Mouse (Mus musculus) limb, embryonic 13.5 days (tissue): ENCODE measurements at regions not wholly inside any gene's neighbourhood (a gene's known extent, or its start where the extent isn't known, plus 50 kb on each side); places are given as distances from the start of the nearest gene placed in this dataset.

ENCODE experiments used
- ATAC-seq: fragments of 200-750 bp; cut with Nextera tagmentation; 2 replicates; pipeline ENCODE4 v1.8.0; 2017; ENCODE audit warnings: low read depth, moderate number of reproducible peaks, moderate TSS enrichment; ENCODE audit not compliant: low FRiP score
- H3K27ac ChIP-seq: fragments of 300-500 bp; sonication (generic); 2 replicates; pipeline ENCODE4 v1.5.1; 2015; ENCODE audit warnings: inconsistent platforms, mild to moderate bottlenecking, moderate library complexity
- H3K27me3 ChIP-seq: fragments of 300-500 bp; sonication (generic); 2 replicates; pipeline ENCODE4 v1.6.1; 2015; ENCODE audit warnings: mild to moderate bottlenecking, inconsistent platforms
- H3K36me3 ChIP-seq: fragments of 300-500 bp; sonication (generic); 2 replicates; pipeline ENCODE4 v1.6.1; 2015; ENCODE audit warnings: inconsistent platforms, mild to moderate bottlenecking, moderate library complexity
- H3K4me1 ChIP-seq: fragments of 300-500 bp; sonication (generic); 2 replicates; pipeline ENCODE4 v1.6.1; 2015; ENCODE audit warnings: inconsistent platforms
- H3K4me2 ChIP-seq: fragments of 300-500 bp; sonication (generic); replicated peaks from 2 replicates; pipeline ENCODE4 v1.6.1; 2015; ENCODE audit warnings: inconsistent platforms, mild to moderate bottlenecking, moderate library complexity
- H3K4me3 ChIP-seq: fragments of 300-500 bp; sonication (generic); 2 replicates; pipeline ENCODE4 v1.5.1; 2015; ENCODE audit warnings: moderate library complexity, mild to moderate bottlenecking, inconsistent platforms
- H3K9ac ChIP-seq: fragments of 300-500 bp; sonication (generic); 2 replicates; pipeline ENCODE4 v1.6.1; 2015; ENCODE audit warnings: mild to moderate bottlenecking, inconsistent platforms
- H3K9me3 ChIP-seq: fragments of 300-500 bp; sonication (generic); 2 replicates; pipeline ENCODE4 v1.6.1; 2016; ENCODE audit warnings: inconsistent platforms
- WGBS: fragments of 180-500 bp; shearing (Covaris S2); methylation state at CpG from one replicate; pipeline ENCODE4 v1.1.7; 2015; 5-methylcytosine and 5-hydroxymethylcytosine counted together

GRCm38 (mm10) chr2:169445877-169446276 is 141.7 kb downstream of the Gm11011 start:
- no peaks in the 10 kb centered on the region for H3K36me3 ChIP-seq
- H3K4me1 ChIP-seq, result no peaks in the 10 kb centered on the region
- H3K9me3 ChIP-seq, result 0 out of 2 replicates have a peak, but pooled peaks cover 5% of the 10 kb centered on the region
- no peak overlapping the region for H3K4me2 ChIP-seq
- H3K4me3 ChIP-seq, result no peak overlapping the region
- H3K27me3 ChIP-seq, result no peaks in the 10 kb centered on the region
- H3K27ac ChIP-seq, result no peak overlapping the region
- H3K9ac ChIP-seq, result no peak overlapping the region
- ATAC-seq, result no peak
- 90% methylated on average over 5 of the region's 5 CpGs for WGBS

DNA sequence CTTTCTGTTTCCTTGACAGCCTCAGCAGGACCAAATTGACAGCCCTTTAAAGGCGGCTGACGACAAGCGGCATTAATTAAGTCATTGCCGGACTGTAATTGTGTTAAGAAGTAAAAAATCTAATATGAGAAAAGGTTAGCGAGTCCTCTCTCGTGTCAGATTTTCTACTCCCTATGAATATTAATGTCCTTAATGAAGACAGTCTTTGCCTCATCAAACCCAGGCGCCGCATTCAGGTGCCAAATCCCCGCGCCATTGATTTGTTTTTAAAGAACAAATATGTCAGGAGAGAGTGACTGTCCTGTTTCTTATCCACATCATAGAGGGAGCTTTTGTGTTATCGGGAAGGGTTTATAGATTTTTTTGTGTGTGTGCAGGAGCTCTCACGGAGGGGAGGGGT is 142.2 kb downstream of the Gm11011 start:
- H3K4me1 ChIP-seq, result no peaks in the 10 kb centered on the region
- no peak overlapping the region for H3K9ac ChIP-seq
- WGBS, result 83% methylated on average over 12 of the region's 12 CpGs
- no peak overlapping the region for H3K4me2 ChIP-seq
- H3K36me3 ChIP-seq, result no peaks in the 10 kb centered on the region
- no peak overlapping the region for H3K4me3 ChIP-seq
- no peak overlapping the region for H3K27ac ChIP-seq
- ATAC-seq, result no peak
- H3K9me3 ChIP-seq, result 0 out of 2 replicates have a peak, but pooled peaks cover 5% of the 10 kb centered on the region
- H3K27me3 ChIP-seq, result no peaks in the 10 kb centered on the region

GRCm38 (mm10) chr2:169443271-169443670 is 144.3 kb downstream of the Gm11011 start:
- Histone ChIP-seq H3K4me2 (no peak overlapping the region), H3K9me3 (0 out of 2 replicates have a peak, but pooled peaks cover 5% of the 10 kb centered on the region), H3K36me3 (no peaks in the 10 kb centered on the region), H3K4me3 (no peak overlapping the region), H3K9ac (no peak overlapping the region), H3K27ac (no peak overlapping the region), H3K27me3 (no peaks in the 10 kb centered on the region), H3K4me1 (no peaks in the 10 kb centered on the region)
- ATAC-seq, result no peak
- 65% methylated on average over 8 of the region's 8 CpGs for WGBS

DNA sequence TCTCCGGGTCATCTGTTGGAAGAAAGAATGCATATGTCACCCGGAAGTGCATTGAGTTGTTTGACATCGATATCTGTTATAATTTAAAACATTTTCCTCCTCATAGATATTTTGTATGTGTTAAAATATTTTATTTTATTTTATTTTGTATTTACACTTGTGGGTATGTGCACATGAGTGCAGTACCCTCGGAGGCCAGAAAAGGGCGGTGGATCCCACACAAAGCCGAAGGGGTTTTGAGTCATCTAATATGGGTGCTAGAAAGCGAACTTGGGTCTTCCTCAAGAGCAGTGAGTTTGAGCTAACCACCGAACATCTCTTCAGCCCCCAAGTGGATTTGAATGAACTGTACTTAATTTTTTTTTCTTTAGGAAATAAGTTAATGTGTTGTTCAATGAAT is 156.0 kb downstream of the Gm11011 start:
- no peak for ATAC-seq
- Histone ChIP-seq H3K27ac (no peak overlapping the region), H3K4me1 (peaks cover 9% of the 10 kb centered on the region; the same call in 1 of the 2 replicates), H3K9ac (no peak overlapping the region), H3K9me3 (peaks cover 7% of the 10 kb centered on the region), H3K4me2 (no peak overlapping the region), H3K4me3 (no peak overlapping the region), H3K36me3 (no peaks in the 10 kb centered on the region), H3K27me3 (no peaks in the 10 kb centered on the region)
- 98% methylated on average over 8 of the region's 8 CpGs for WGBS

DNA sequence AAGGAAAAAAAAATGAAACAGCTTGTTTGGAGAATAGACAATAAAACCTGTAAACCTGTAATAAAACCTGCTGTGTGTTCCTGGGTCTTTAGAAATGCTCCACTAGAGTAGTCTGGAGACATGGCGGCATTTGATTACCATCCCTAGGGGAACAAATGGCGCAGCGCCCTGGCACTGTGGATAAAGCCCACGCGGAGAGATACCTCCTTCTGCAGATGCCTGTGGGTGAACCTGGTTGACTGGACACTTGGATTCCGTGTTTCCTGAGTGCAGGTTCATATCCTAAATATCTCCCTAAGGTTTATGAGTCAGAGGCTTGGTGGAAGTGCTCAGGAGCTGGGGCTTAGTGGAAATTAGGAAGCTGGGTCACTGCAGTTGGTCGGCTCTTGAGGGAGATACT is 158.1 kb downstream of the Gm11011 start:
- Histone ChIP-seq H3K9ac (no peak overlapping the region), H3K36me3 (no peaks in the 10 kb centered on the region), H3K27me3 (no peaks in the 10 kb centered on the region), H3K4me3 (no peak overlapping the region), H3K9me3 (no peaks in the 10 kb centered on the region), H3K4me1 (peaks cover 9% of the 10 kb centered on the region; the same call in 1 of the 2 replicates), H3K4me2 (no peak overlapping the region), H3K27ac (no peak overlapping the region)
- WGBS, result 72% methylated on average over 7 of the region's 7 CpGs
- ATAC-seq, result no peak

GRCm38 (mm10) chr2:169424166-169424920 is 163.2 kb downstream of the Gm11011 start:
- WGBS, result 75% methylated on average over 12 of the region's 12 CpGs
- Histone ChIP-seq H3K9me3 (no peaks in the 10 kb centered on the region), H3K4me2 (no peak overlapping the region), H3K36me3 (no peaks in the 10 kb centered on the region), H3K27me3 (no peaks in the 10 kb centered on the region), H3K4me3 (no peak overlapping the region), H3K9ac (no peak overlapping the region), H3K4me1 (peaks cover 9% of the 10 kb centered on the region; the same call in 1 of the 2 replicates), H3K27ac (no peak overlapping the region)
- ATAC-seq, result no peak

- no peak overlapping the region for H3K27ac ChIP-seq
- no peak overlapping the region for H3K4me3 ChIP-seq
- 0 out of 2 replicates have a peak, but pooled peaks cover 6% of the 10 kb centered on the region for H3K4me1 ChIP-seq
- H3K9me3 ChIP-seq, result no peaks in the 10 kb centered on the region
- 38% methylated on average over 6 of the region's 6 CpGs for WGBS
- no peaks in the 10 kb centered on the region for H3K36me3 ChIP-seq
- no peak overlapping the region for H3K9ac ChIP-seq
- no peak for ATAC-seq
- H3K27me3 ChIP-seq, result 0 out of 2 replicates have a peak, but pooled peaks cover 2% of the 10 kb centered on the region
- H3K4me2 ChIP-seq, result no peak overlapping the region
Observed at GRCm38 (mm10) chr2:169412361-169412760, 175.2 kb downstream of the Gm11011 start.

- Histone ChIP-seq H3K27me3 (0 out of 2 replicates have a peak, but pooled peaks cover 2% of the 10 kb centered on the region), H3K4me2 (no peak overlapping the region), H3K9me3 (no peaks in the 10 kb centered on the region), H3K27ac (no peak overlapping the region), H3K36me3 (no peaks in the 10 kb centered on the region), H3K4me1 (peaks cover 10% of the 10 kb centered on the region; the same call in 1 of the 2 replicates), H3K4me3 (no peak overlapping the region), H3K9ac (no peak overlapping the region)
- no peak for ATAC-seq
- 45% methylated on average over 3 of the region's 3 CpGs for WGBS
Observed at GRCm38 (mm10) chr2:169410080-169410479, 177.5 kb downstream of the Gm11011 start.

DNA sequence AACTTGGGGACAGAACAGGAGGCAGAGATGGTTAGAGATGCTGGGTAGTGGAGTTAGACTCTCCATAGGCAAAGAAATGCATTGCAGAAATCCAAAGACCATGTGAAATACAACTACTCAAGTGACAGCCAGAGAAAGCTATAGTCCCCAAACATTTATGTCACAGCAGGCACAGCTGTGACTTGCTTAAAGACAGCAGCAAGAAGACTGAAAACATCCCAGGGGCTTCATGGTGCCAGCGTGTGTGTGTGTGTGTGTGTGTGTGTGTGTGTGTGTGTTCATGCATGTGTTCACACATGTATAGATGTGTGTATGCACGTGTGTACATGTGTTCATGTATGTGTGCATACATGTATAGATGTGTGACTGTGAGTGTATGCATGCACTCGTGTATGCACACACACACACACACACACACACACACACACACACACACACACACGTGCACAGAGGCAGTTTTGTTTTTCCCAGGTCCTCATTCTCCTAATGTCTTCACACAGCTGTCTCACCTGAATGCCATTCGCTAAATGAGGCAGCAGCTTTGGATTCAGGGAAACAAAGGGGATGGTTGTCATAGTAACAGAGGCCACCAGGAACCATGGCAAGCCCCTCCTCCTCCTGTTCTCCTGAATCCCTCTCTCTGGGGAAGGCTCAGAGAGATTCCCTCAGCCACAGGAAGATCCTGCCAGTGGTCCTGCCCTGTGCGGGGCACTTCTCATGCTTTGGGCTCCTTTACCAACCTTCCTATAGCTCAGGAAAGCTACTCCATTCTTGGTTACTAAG is 182.4 kb downstream of the Gm11011 start:
- no peaks in the 10 kb centered on the region for H3K27me3 ChIP-seq
- H3K9me3 ChIP-seq, result no peaks in the 10 kb centered on the region
- ATAC-seq, result no peak
- H3K9ac ChIP-seq, result no peak overlapping the region
- H3K36me3 ChIP-seq, result no peaks in the 10 kb centered on the region
- H3K4me1 ChIP-seq, result peaks cover 4% of the 10 kb centered on the region; the same call in 1 of the 2 replicates
- H3K4me3 ChIP-seq, result no peak overlapping the region
- 33% methylated on average over 6 of the region's 6 CpGs for WGBS
- H3K27ac ChIP-seq, result no peak overlapping the region
- no peak overlapping the region for H3K4me2 ChIP-seq

DNA sequence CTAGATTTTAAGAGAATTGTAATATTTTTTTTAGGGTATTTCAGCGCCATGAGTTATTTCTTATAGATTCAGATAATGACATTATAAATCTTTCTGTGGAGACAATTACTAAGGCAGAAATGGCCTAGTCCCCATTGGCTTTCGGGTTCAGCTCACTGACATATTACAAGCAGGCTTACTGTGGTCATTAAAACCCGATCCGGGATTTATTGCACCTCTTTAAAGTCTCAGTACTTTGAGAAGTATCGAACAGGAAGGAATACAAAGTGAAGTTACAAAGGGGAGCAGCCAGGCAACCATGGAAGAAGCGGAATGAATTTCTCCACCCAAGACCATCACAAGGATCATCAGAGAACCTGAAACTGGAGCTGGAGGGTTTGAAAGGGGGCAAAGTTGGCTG is 189.8 kb downstream of the Gm11011 start:
- peaks cover 8% of the 10 kb centered on the region; the same call in 1 of the 2 replicates for H3K27me3 ChIP-seq
- H3K9ac ChIP-seq, result no peak overlapping the region
- H3K4me3 ChIP-seq, result no peak overlapping the region
- no peak overlapping the region for H3K27ac ChIP-seq
- 14% methylated on average over 6 of the region's 6 CpGs for WGBS
- peak; percentile 57; the same call in 1 of the 2 replicates for ATAC-seq
- no peaks in the 10 kb centered on the region for H3K36me3 ChIP-seq
- peaks cover 17% of the 10 kb centered on the region for H3K4me1 ChIP-seq
- peak overlapping the region; percentile 38; the same call in 1 of the 2 replicates for H3K4me2 ChIP-seq
- H3K9me3 ChIP-seq, result no peaks in the 10 kb centered on the region

DNA sequence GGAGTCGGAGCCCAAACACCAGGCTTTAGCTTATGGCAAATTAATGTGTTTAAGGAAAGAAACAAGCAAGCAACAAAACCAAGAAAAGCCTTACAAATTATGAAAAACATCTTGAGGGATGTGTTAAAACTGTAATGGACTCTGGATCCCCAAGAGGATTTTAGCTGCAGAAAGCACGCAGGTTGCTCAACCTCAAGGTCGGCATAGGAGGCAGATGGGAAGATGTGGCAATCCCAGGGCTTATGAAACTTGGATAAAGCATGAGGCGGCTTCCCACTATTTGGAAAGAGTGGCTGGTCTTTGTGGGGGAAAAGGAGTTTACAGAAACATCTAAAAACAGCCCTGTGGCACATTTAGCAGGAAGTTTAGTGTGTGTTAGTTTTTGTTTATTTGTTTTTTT is 190.5 kb downstream of the Gm11011 start:
- 38% methylated on average over 4 of the region's 4 CpGs for whole genome bisulfite sequencing
- H3K27ac ChIP-seq, result no peak overlapping the region
- no peak for ATAC-seq
- peaks cover 8% of the 10 kb centered on the region; the same call in 1 of the 2 replicates for H3K27me3 ChIP-seq
- no peaks in the 10 kb centered on the region for H3K36me3 ChIP-seq
- H3K4me2 ChIP-seq, result peak overlapping the region; percentile 42
- no peaks in the 10 kb centered on the region for H3K9me3 ChIP-seq
- no peak overlapping the region for H3K9ac ChIP-seq
- H3K4me3 ChIP-seq, result no peak overlapping the region
- H3K4me1 ChIP-seq, result peaks cover 17% of the 10 kb centered on the region

DNA sequence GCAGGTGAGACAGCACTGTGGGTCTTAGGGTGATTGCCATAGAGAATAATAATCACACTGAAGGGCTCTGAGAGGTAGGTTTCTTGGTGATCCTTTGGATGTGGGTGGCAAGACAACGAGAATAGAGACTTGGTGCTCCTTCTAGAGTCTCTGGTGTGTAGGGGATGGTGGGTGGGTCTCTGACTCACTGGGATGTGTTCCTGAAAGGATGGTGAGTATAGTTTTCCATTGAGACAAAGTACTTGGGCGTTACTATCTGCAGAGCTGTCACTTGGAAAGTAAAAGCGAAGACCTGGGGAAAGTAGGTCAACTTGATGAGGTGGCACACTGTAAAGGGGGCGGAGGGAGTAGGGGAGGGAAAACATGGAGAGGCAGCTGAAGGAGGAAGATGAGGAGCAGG is 191.3 kb downstream of the Gm11011 start:
- no peaks in the 10 kb centered on the region for H3K36me3 ChIP-seq
- H3K4me2 ChIP-seq, result no peak overlapping the region
- no peak overlapping the region for H3K27ac ChIP-seq
- H3K4me3 ChIP-seq, result no peak overlapping the region
- no peak overlapping the region for H3K9ac ChIP-seq
- no peak for ATAC-seq
- WGBS, result 93% methylated on average over 4 of the region's 4 CpGs
- peaks cover 17% of the 10 kb centered on the region for H3K4me1 ChIP-seq
- H3K27me3 ChIP-seq, result peaks cover 8% of the 10 kb centered on the region; the same call in 1 of the 2 replicates
- H3K9me3 ChIP-seq, result no peaks in the 10 kb centered on the region
